Mouse (Mus musculus) urinary bladder, postnatal 14 days (tissue): ENCODE results near the gene Thsd4.

Experiments
- DNase-seq: peaks from one replicate; pipeline ENCODE4 v3.0.0; 2021; ENCODE audit warnings: low spot score

The Thsd4 gene

DNA sequence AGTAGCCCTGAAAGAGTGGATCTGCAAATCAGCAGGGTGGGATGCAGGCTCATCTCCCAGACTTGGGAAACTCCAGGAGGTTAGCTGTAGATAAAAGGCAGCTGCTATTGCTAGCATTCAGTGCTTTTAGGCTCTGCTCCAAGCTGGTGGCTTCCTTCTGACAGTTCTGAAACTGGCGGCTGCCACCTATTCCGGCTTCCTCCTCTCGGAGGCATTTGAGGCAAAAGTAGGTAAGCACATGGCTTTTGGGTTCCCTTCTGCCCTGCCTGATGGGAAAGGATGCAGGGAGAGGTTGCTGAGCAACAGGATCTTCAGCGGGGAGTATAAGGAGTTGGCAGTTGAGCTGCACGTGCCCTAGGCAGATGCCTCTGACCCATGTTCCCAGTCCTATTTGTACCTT, 65.2 kb downstream of the Thsd4 start:
- DNase-seq, result no peak

DNA sequence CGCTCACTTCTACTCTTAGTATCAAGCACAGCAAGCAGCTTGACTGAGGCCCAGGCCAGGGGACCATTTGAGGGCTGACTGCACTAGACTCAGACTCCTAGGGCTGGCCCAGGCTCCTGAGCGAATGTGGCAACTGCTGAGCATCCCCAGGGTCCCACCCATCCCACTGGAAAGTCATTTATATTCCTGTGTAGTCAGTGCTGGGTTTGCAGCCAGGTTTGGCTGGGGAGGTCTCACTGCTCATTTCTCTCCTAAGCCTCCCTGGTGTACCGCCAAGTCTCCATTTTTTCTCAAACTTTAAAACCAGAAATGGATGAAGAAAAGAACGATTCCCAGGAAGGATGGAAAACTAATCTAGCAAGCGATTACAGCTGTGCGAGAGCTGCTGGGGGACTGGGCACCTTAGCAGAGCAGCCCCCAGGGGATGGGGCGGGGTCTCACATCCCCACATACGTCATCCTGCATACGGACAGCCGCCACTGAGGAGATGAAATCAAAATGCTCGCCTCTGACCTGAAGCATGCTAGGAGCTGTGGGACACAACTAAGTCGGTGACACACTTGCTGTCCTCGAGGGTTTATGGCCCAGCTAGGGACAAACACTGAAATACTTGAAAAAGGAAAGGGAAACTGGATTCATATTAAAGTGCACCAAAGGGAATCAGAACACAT, 67.3 kb downstream of the Thsd4 start:
- DNase-seq, result peak; percentile 63

GRCm38 (mm10) chr9:60449498-60449897, 72.3 kb downstream of the Thsd4 start:
- no peak for DNase-seq

DNA sequence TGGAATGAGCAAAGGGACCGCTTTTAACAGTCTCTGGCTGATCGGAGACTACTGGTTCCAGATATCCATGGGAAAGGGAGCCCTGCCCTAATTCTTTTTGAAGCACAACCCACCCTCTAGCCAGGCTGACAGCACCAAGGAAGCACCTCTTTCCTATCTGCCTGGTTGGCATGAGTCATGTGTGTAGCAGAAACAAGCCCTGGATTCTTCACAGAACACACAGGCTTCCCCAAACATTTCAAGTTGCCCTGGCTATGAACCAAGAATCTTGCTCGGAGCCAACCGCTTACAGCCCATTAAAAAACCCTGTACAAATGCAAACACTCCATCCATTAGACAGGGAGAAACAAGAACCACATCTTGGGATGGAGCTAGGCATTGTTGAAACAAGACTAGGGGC, 76.0 kb downstream of the Thsd4 start:
- peak; percentile 22 for DNase-seq

- DNase-seq, result no peak
These were observed 80.5 kb downstream of the Thsd4 start for GRCm38 (mm10) chr9:60441274-60441902.

GRCm38 (mm10) chr9:60440506-60440905, 81.3 kb downstream of the Thsd4 start:
- DNase-seq, result no peak

DNA sequence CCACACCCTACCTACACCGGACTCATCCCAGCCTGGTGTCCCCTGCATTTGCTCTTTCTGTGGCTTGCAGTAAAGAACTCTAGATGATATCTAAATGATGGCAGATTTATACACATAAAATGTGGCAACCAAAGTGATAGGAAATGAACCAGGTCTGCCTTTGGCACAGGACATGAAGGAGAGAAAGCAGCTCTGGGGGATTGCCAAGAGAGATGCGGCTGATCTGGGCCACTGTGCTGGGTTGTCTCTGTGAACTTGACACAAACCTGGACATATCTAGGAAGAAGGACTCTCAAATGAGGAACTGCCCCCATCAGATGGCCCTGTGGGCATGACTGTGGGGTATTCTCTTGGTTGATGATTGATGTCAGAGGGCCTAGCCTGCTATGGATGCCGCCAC, 85.6 kb downstream of the Thsd4 start:
- DNase-seq, result no peak

DNA sequence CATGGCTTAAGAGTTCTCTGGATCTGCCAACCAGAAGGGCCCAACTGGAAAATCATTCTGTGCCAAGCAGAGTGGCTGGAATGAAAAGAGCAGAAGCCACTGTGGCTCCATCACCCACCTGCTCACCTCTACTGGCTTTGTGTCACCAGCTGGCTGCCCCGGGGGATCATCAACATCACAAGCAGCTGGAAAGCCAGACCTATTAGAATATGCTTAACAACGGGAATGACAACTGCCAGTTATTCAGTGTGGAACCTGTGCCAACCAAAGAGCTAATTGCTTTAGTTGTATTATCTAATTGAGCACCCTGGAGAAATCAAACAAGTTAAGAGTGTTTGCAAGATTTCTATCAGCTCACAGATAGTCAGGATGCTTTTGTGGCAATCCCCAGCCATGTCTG, 87.8 kb downstream of the Thsd4 start:
- DNase-seq, result no peak

DNA sequence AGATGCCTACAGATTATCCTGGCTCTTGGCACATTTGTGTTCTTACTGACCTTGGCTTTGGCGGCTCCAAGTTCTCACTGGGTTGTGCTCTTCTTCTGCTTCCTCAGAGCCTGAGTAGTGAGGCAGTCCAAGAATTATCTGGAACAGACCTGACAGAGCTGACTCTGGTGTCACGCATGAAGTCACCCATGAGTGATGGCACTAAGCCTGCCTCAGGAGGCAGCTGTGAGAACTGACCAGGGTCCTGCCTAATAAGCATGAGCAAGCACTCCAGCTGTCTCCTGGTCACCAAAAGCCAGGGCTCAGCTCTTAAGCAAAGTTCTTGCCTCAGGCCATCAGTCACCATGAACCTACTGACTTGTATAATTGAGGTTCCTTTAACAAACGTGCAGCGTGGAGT, 89.9 kb downstream of the Thsd4 start:
- DNase-seq, result no peak

DNA sequence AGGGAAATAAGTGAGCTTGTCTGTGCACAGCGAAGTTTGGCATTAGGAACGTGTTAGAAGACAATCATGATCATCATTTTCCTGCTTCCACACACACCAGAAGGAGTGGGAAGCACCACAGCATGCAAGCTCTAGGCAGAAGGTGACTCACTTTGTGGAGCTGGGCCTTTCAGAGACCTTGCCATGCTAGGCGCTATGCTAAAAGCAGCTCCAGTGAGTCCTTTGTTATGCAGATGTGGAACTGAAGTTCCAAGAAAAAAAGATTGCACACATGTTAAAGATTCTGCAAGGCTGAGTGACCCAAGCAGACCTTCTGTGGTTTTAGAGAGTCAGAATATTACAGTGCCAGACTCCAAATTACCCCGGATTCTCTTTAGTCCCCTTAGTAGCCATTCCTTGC, 91.8 kb downstream of the Thsd4 start:
- no peak for DNase-seq

- no peak for DNase-seq
These were observed 107.6 kb downstream of the Thsd4 start for GRCm38 (mm10) chr9:60414076-60414755.

GRCm38 (mm10) chr9:60410872-60411635, 110.8 kb downstream of the Thsd4 start:
- no peak for DNase-seq

DNA sequence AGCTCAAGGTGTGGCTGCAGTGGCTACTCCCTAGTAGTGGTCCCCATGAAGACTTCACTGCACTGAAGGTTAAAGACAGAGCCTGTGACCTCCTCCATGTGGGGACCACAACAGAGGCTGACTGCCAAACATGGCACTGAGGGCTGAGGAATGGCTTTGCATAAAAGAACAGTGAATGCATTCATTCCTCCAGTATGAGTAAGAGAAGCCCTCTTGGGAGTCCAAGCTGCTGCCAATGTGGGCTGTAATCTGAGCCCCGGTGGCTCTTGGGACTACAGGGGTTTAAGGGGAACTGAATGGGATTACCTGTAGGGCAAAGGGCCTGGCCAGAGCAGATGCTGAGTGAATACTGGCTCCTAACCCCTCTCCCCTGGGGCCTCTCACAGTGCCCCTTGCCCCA, 114.5 kb downstream of the Thsd4 start:
- DNase-seq, result peak; percentile 18

- DNase-seq, result peak; percentile 33
These were observed 116.1 kb downstream of the Thsd4 start for GRCm38 (mm10) chr9:60405777-60406176.

GRCm38 (mm10) chr9:60402681-60403080, 119.2 kb downstream of the Thsd4 start:
- no peak for DNase-seq

- no peak for DNase-seq
These were observed 121.8 kb downstream of the Thsd4 start for GRCm38 (mm10) chr9:60400001-60400400.

DNA sequence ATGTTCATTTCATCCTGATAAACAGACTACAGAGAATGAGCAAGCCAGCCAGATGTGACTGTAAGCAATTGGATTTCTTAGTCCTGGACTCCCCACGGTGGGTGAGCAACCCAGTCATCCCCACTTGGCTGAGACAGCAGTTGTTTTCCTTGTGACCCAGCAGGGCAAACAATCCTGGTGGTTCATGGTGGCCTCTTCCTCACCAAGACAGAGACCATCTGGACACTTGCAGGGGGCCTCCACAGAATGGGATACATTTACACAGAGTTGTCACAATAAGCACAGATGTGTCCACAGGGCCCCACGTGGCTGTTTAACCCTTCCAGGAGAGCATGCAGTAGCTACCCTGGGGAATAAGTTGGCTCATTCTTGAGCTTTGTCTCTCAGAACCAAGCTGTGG, 123.8 kb downstream of the Thsd4 start:
- DNase-seq, result no peak

DNA sequence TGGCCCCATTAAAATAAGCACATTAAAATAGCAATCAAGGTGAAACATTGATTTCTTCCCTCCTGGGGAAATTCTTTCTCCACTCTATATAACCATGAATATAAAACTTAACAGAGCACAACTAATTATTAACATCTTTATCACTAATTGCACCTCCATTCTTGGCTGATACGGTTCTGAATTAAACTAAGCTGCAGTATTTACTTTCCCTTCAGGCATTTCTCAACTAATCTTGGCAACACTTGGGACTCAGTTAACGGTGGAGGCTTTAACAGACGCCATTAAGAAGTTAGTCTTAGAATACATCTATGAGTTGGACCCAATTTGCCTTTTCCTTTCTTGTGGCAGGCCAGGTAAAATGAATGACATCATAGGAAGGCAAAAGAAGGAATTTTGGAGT, 125.8 kb downstream of the Thsd4 start:
- no peak for DNase-seq

DNA sequence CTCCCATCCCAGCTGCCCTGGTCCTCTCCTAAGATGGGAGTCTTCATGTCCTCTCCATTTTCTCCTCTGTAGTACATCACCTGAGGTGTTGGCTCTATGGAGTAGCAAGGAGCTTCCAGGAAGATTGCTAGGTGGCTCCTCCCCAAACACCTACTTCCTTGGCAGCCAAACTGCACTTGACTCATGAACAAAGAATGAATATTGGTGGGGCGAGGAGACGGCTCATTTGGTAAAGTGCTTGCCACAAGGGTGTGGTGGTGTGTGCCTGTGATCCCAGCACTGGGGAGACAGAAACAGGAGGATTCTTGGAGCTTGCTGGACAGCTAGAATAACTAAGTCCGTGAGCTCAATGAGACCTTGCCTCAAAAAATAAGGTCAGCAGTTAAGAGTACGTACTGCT, 128.9 kb downstream of the Thsd4 start:
- no peak for DNase-seq

- DNase-seq, result no peak
These were observed 137.1 kb downstream of the Thsd4 start for GRCm38 (mm10) chr9:60384751-60385150.

GRCm38 (mm10) chr9:60382941-60383340, 138.9 kb downstream of the Thsd4 start:
- DNase-seq, result no peak

DNA sequence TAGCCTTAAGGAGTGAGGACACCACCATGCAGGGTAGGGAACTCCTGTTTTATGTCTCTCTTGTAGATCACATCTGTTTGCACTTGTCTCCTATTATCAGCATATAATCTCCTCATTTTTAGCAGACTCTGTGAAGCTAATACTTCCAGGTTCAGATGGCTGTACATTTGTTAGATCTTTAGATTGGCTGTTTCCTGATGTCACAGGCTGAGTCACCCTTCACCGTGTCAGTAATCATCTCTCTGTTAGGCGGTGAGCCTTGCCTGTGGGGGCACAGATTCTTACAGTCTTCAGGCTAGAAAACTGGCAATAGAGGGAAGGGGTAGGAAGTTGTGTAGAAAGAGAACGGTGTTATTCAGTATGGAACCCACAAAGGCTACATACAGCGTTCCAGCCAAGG, 139.3 kb downstream of the Thsd4 start:
- DNase-seq, result no peak

DNA sequence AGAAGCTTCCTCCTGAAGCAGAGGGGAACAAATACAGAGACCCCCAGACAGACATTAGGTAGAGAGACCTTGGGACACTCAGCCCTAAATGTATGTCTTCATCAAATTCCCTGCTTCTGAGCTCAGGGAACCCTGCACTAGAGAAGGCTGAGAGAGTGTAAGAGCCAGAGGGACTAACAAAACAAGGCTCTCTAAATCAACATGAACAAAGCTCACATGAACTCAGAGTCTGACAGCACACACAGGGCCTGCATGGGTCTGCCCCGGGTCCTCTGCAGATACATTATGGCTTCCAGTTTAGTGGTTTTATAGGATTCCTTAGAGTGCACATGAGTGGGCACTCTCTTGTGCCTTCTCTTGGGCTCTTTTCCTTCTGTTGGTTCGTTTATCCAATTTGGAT, 140.8 kb downstream of the Thsd4 start:
- no peak for DNase-seq
